Comparison of ENCODE assay signal across 20 mouse cellular contexts in genomic region chr9:120245444-120245843, GRCm38 (mm10). TPM values are rescaled to one million over a fixed set of nuclear protein-coding genes. Genes with fewer than 3 reads are reported as not detected.
A peak's percentile ranks its signal among the peaks of the same experiment; 100 is the strongest.
DNase-seq lines count a peak whose midpoint lies in the region; ATAC-seq and TF ChIP-seq lines count a peak whose summit lies in the region.
"Had no signal": no experiment of that assay in that cellular context is flagged by ENCODE, and none has a peak within 500 bp of the region (broad histone marks: within the 10 kb centered on the region; RNA-seq: fewer than 3 reads in every experiment).

No protein-coding gene starts in this region.

- no peaks in the 10 kb centered on the region for H3K79me2 ChIP-seq in heart, adult 2 months (replicated peaks; ENCODE audit: control insufficient read depth, insufficient read depth, low read length)

- H3K9ac ChIP-seq in heart, adult 2 months (ENCODE audit: low read depth, low read length), result no peak overlapping the region
- no peak overlapping the region for H3K9ac ChIP-seq in lung, embryonic 14.5 days
- H3K9ac ChIP-seq: heart, embryonic 12.5 days; hindbrain, embryonic 15.5 days; neural tube, embryonic 15.5 days had no signal

- intact Hi-C loops in heart, adult 2 months (cut with DNase I), result no loop called here

- no peak for TF ChIP-seq EP300 in heart, adult 2 months (IDR thresholded peaks at IDR 0.05; ENCODE audit: insufficient read depth, low read depth, low read length)

- H3K9me3 ChIP-seq in lung, embryonic 14.5 days (ENCODE audit: low read depth, low read length), result no peaks in the 10 kb centered on the region
- H3K9me3 ChIP-seq: hindbrain, embryonic 15.5 days; neural tube, embryonic 15.5 days had no signal

- H3K36me3 ChIP-seq in heart, adult 2 months (ENCODE audit: control insufficient read depth, insufficient read depth, low read length), result no peaks in the 10 kb centered on the region
- no peaks in the 10 kb centered on the region for H3K36me3 ChIP-seq in lung, embryonic 14.5 days (ENCODE audit: insufficient read depth)
- H3K36me3 ChIP-seq: heart, embryonic 12.5 days; hindbrain, embryonic 15.5 days; neural tube, embryonic 15.5 days had no signal

- peak; percentile 47 for TF ChIP-seq CTCF in heart, adult 2 months (IDR thresholded peaks at IDR 0.05)
- peak; percentile 56 for TF ChIP-seq CTCF in lung, embryonic 14.5 days (IDR thresholded peaks at IDR 0.05; ENCODE audit: low read depth)
- no peak for TF ChIP-seq CTCF in lung, adult 2 months (IDR thresholded peaks at IDR 0.05; ENCODE audit: insufficient read depth, low read length)
- TF ChIP-seq CTCF in brain, embryonic 14.5 days (IDR thresholded peaks at IDR 0.05; ENCODE audit: borderline replicate concordance, extremely low read depth, insufficient read depth, insufficient read length), result peak; percentile 2; the same call in 1 of the 2 replicates

- no peak for TF ChIP-seq POLR2A in heart, adult 2 months (IDR thresholded peaks at IDR 0.05; ENCODE audit: insufficient read depth, low read depth, low read length)
- no peak for TF ChIP-seq POLR2A in lung, adult 2 months (IDR thresholded peaks at IDR 0.05; ENCODE audit: borderline replicate concordance, extremely low read depth, low read depth, low read length)
- no peak for TF ChIP-seq POLR2A in brain, embryonic 14.5 days (IDR thresholded peaks at IDR 0.05; ENCODE audit: borderline replicate concordance, extremely low read depth, insufficient read depth, insufficient read length, poor library complexity, severe bottlenecking)

- no peak for ATAC-seq in lung, embryonic 14.5 days (ENCODE audit: insufficient read depth)
- ATAC-seq: activated CD4-positive, CD25-positive, alpha-beta regulatory T cell, adult 4 months had no signal

- no peaks in the 10 kb centered on the region for H3K4me1 ChIP-seq in heart, adult 2 months (ENCODE audit: control insufficient read depth, insufficient read depth, low read length)
- H3K4me1 ChIP-seq in lung, embryonic 14.5 days (ENCODE audit: insufficient read depth), result no peaks in the 10 kb centered on the region
- no peaks in the 10 kb centered on the region for H3K4me1 ChIP-seq in lung, adult 2 months (ENCODE audit: control insufficient read depth, insufficient read depth, low read length)
- H3K4me1 ChIP-seq: heart, embryonic 12.5 days; hindbrain, embryonic 15.5 days; neural tube, embryonic 15.5 days had no signal

- DNase-seq in heart, adult 2 months, result no peak
- DNase-seq in heart, postnatal 4 days, result no peak
- peak; percentile 9 for DNase-seq in lung, embryonic 14.5 days
- DNase-seq in lung, adult 2 months, result no peak
- peak; percentile 64 for DNase-seq in ES-CJ7 (ENCODE audit: low read depth, low spot score)
- DNase-seq in brain, embryonic 14.5 days (ENCODE audit: low read depth), result no peak
- DNase-seq in right cerebral cortex, postnatal 4 days, result no peak
- DNase-seq in adrenal gland, adult 2 months, result no peak
- DNase-seq: adrenal gland, postnatal 25 days; cerebellum, postnatal 14 days; gastrocnemius, postnatal 36 days; kidney, adult 8-10 months; kidney, postnatal 4 days; left cerebral cortex, postnatal 4 days; right cerebral cortex, postnatal 25 days had no signal

- no peaks in the 10 kb centered on the region for H3K27me3 ChIP-seq in heart, adult 2 months (ENCODE audit: control insufficient read depth, insufficient read depth, low read length)
- no peaks in the 10 kb centered on the region for H3K27me3 ChIP-seq in lung, embryonic 14.5 days (ENCODE audit: insufficient read depth, low read length)
- H3K27me3 ChIP-seq: heart, embryonic 12.5 days; hindbrain, embryonic 15.5 days; neural tube, embryonic 15.5 days had no signal

- 95% methylated on average over 5 of the region's 5 CpGs for WGBS in heart, adult 2 months
- WGBS in lung, embryonic 14.5 days, result 84% methylated on average over 5 of the region's 5 CpGs
- WGBS in lung, adult 2 months, result 73% methylated on average over 5 of the region's 5 CpGs

- no peak overlapping the region for H3K27ac ChIP-seq in heart, adult 2 months
- no peak overlapping the region for H3K27ac ChIP-seq in lung, embryonic 14.5 days (ENCODE audit: low read depth)
- H3K27ac ChIP-seq: hindbrain, embryonic 15.5 days; neural tube, embryonic 15.5 days had no signal

- no peak overlapping the region for H3K4me3 ChIP-seq in heart, adult 2 months
- no peak overlapping the region for H3K4me3 ChIP-seq in lung, embryonic 14.5 days (ENCODE audit: low read depth, low read length)
- no peak overlapping the region for H3K4me3 ChIP-seq in lung, adult 2 months (replicated peaks; ENCODE audit: extremely low read depth, low read depth, low read length)
- H3K4me3 ChIP-seq: heart, embryonic 12.5 days; hindbrain, embryonic 15.5 days; neural tube, embryonic 15.5 days had no signal

- no peak overlapping the region for H3K4me2 ChIP-seq in lung, embryonic 14.5 days
- H3K4me2 ChIP-seq: heart, embryonic 12.5 days; hindbrain, embryonic 15.5 days; liver, embryonic 11.5 days; neural tube, embryonic 15.5 days had no signal

RNA-seq across cellular contexts. Expression of gene Myrip, which starts 55.9 kb away (rescaled TPM):
- total RNA-seq in heart, adult 2 months (2021), result 1 to 10 TPM; 5.4 to 6.2 TPM
- 1.5 and 1.8 TPM in 2 replicates for polyA plus RNA-seq in heart, adult 2 months (2012; rRNA removed)
- 1 to 10 TPM; 1.2 to 1.3 TPM for total RNA-seq in heart, postnatal 4 days (2021)
- 0.09 and 0.18 TPM in 2 replicates for polyA plus RNA-seq in lung, embryonic 14.5 days (2014; fragmentation: Nextera tagmentation; extraction: Ambion mirVana)
- 5.9 and 9.0 TPM in 2 replicates for polyA plus RNA-seq in lung, adult 2 months (2012; rRNA removed)
- polyA plus RNA-seq in brain, embryonic 14.5 days (2012; rRNA removed), result 3.9 and 8.0 TPM in 2 replicates
- total RNA-seq in adrenal gland, adult 2 months (2021), result 1 to 10 TPM; 5.0 to 5.4 TPM
- polyA plus RNA-seq in adrenal gland, adult 2 months (2012; rRNA removed), result 1.4 TPM in 2 replicates
- polyA plus RNA-seq: activated CD4-positive, CD25-positive, alpha-beta regulatory T cell, adult 4 months had no signal

Comparison
In these comparisons a context has a peak if more than half of its experiments do, and no peak if none do; other contexts are left out.
1. DNase-seq: peak in lung, embryonic 14.5 days (single experiment) and ES-CJ7 (single experiment); none in heart, adult 2 months (0 of 2), heart, postnatal 4 days (single experiment), lung, adult 2 months (single experiment), brain, embryonic 14.5 days (single experiment), right cerebral cortex, postnatal 4 days (single experiment) and adrenal gland, adult 2 months (single experiment).